Mouse (Mus musculus) midbrain, postnatal 0 days (tissue): ENCODE data around the gene St5. TPM values are rescaled to one million over a fixed set of nuclear protein-coding genes. Genes with fewer than 3 reads are reported as not detected.

Experiments used
- ATAC-seq: fragments of 200-750 bp; cut with Nextera tagmentation; 2 replicates; pipeline ENCODE4 v1.8.0; 2017; ENCODE audit warnings: moderate number of reproducible peaks, mild to moderate bottlenecking, moderate TSS enrichment, moderate library complexity; ENCODE audit not compliant: low FRiP score
- DNase-seq: peaks from one replicate; pipeline ENCODE4 v3.0.0-alpha.2; 2015; ENCODE audit warnings: low spot score
- H3K27ac ChIP-seq: fragments of 300-500 bp; sonication (generic); 2 replicates; pipeline ENCODE4 v1.5.1; 2014; ENCODE audit warnings: low read depth, mild to moderate bottlenecking, low read length, mixed read lengths
- H3K27me3 ChIP-seq: fragments of 300-500 bp; sonication (generic); 2 replicates; pipeline ENCODE4 v1.6.1; 2014; ENCODE audit warnings: low read length, control low read depth, mixed read lengths; ENCODE audit not compliant: insufficient read depth
- H3K36me3 ChIP-seq: fragments of 300-500 bp; sonication (generic); 2 replicates; pipeline ENCODE4 v1.6.1; 2014; ENCODE audit warnings: low read length, control low read depth, mixed read lengths; ENCODE audit not compliant: insufficient read depth
- H3K4me1 ChIP-seq: fragments of 300-500 bp; sonication (generic); 2 replicates; pipeline ENCODE4 v1.6.1; 2014; ENCODE audit warnings: mild to moderate bottlenecking, control low read depth, antibody characterized with exemption, low read length, mixed read lengths; ENCODE audit not compliant: insufficient read depth
- H3K4me2 ChIP-seq: fragments of 300-500 bp; sonication (generic); 2 replicates; pipeline ENCODE4 v1.6.1; 2014; ENCODE audit warnings: low read depth, mild to moderate bottlenecking, low read length, mixed read lengths; ENCODE audit not compliant: poor library complexity, severe bottlenecking
- H3K4me3 ChIP-seq: fragments of 300-500 bp; sonication (generic); 2 replicates; pipeline ENCODE4 v1.5.1; 2014; ENCODE audit warnings: low read depth, mild to moderate bottlenecking, low read length, moderate library complexity
- H3K9ac ChIP-seq: fragments of 300-500 bp; sonication (generic); replicated peaks from 2 replicates; pipeline ENCODE4 v1.6.1; 2014; ENCODE audit warnings: mild to moderate bottlenecking, low read length, moderate library complexity, mixed read lengths; ENCODE audit not compliant: poor library complexity, severe bottlenecking
- H3K9me3 ChIP-seq: fragments of 300-500 bp; sonication (generic); 2 replicates; pipeline ENCODE4 v1.6.1; 2016; ENCODE audit warnings: low read length, control low read depth
- CTCF ChIP-seq: IDR thresholded peaks from 2 replicates; pipeline ENCODE4 v1.5.1; 2016; ENCODE audit warnings: antibody characterized with exemption, mild to moderate bottlenecking
- WGBS: fragments of 180-500 bp; shearing (Covaris S2); extraction: QIAGEN DNeasy Blood & Tissue Kit; methylation state at CpG from one replicate; pipeline ENCODE4 v1.1.7; 2014; 5-methylcytosine and 5-hydroxymethylcytosine counted together
- polyA plus RNA-seq: library from polyadenylated mRNA; unstranded; fragments of >200 nt; fragmentation: Nextera tagmentation; extraction: Ambion mirVana; gene quantifications from 2 replicates; pipeline ENCODE4 v1.2.1, GENCODE M21; 2015
- total RNA-seq: library from RNA; depleted of rRNA; stranded (reverse); fragments of >200 nt; gene quantifications from 2 replicates; pipeline ENCODE4 v1.2.3, GENCODE M21; 2014

St5 gene
- total and polyA plus RNA-seq, 2 experiments from 2014 or later = 14.4 to 48.3 TPM

DNA sequence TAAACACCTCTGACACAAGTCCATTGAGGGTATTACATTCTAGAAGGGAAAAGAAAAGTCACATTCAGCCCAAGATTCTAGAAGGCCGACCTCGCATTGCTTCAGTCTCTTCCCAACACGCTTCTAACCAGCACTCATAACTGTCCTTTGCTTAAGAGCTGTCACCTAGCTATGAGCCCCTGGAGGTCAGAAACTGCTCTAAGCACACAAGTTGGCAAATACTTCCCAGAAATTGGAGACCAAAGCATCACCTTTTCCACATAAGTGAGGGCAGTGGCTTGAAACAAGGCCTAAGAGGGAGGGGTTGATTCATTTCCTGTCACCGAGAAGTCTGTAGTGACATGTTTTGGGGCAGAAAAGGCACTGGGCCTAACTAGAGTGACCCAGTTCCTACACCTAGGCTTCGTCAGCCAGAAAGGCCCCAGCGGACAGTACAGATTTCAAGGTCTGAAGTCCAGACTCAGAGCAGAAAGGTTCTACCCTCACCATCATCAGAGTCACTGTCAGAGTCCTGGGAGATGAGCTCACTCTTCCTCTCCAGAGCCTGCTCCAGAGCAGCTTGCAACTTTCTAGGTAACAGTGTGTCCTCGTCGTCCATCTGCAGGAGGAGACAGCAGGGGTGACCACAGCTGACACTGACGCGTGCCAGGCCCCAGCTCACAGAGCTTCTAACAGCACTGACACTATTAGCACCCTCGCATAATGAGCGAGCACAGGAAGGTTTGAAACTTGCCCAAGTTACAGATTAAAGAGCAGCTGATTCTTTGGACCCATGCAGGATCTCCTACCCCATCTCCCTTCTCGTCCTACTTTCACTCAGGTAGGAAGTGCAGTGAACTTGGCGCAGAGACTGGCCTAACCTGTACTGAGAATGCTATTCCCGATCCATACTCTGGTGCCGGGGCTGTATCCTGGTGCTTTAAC lies 177.4 kb downstream of the St5 start:
- Histone ChIP-seq H3K4me1 (no peaks in the 10 kb centered on the region), H3K4me3 (no peak overlapping the region), H3K4me2 (no peak overlapping the region), H3K9ac (no peak overlapping the region), H3K27me3 (no peaks in the 10 kb centered on the region), H3K9me3 (no peaks in the 10 kb centered on the region), H3K27ac (no peak overlapping the region), H3K36me3 (peaks cover 51% of the 10 kb centered on the region)
- DNase-seq (no peak), ATAC-seq (no peak)
- no peak for TF ChIP-seq CTCF
- WGBS = 80% methylated on average over 16 of the region's 16 CpGs

DNA sequence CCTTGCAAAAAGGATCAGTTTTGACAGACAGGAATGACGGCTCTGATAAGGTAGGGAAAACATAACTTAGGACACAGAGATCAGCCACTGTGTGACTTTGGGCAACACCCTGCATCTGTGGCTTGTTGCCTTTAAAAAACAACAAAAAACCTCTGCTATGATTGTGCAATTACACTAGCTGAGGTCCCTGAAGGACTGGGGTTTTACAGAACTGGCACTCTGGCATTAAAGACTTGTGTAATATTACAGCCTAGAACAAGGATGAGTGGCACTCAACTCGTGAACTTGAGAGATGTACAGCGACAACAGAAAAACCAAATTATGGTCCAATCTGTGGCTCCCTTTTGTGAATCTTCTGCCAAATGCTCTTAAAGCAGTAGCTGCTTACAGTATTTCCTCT lies 178.6 kb downstream of the St5 start:
- no peak for ATAC-seq
- Histone ChIP-seq H3K27ac (no peak overlapping the region), H3K36me3 (peaks cover 48% of the 10 kb centered on the region)

DNA sequence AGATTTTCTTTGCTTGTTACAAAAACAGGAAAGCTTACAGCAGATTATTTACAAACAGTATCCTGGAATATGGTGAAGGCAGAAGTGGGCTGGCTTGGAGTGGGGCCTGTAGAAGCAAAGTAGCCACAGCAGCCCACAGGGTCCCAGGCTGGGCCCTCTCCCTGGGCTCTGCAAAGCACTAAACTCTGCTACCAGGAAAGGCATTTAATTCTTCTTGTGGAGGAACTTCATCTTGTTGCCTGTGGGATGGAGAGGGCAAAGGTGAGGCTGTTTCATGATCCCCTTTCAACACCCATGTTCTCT lies 179.0 kb downstream of the St5 start:
- DNase-seq (no peak), ATAC-seq (no peak)
- no peak overlapping the region for H3K4me3 ChIP-seq
- H3K27me3 ChIP-seq = no peaks in the 10 kb centered on the region
- no peak overlapping the region for H3K27ac ChIP-seq
- peaks cover 48% of the 10 kb centered on the region for H3K36me3 ChIP-seq
- H3K9ac ChIP-seq = no peak overlapping the region; the same call in 1 of the 2 replicates
- no peak overlapping the region for H3K4me2 ChIP-seq
- no peak for TF ChIP-seq CTCF
- 0 out of 2 replicates have a peak, but pooled peaks cover 3% of the 10 kb centered on the region for H3K4me1 ChIP-seq
- no peaks in the 10 kb centered on the region for H3K9me3 ChIP-seq

More for the DNA sequence above, 178.6 kb downstream of the St5 start:
- H3K4me1 ChIP-seq = 0 out of 2 replicates have a peak, but pooled peaks cover 3% of the 10 kb centered on the region
- H3K9ac ChIP-seq = no peak overlapping the region
- no peak for DNase-seq
- H3K4me3 ChIP-seq = no peak overlapping the region
- H3K9me3 ChIP-seq = no peaks in the 10 kb centered on the region
- TF ChIP-seq CTCF = no peak
- no peak overlapping the region for H3K4me2 ChIP-seq
- 88% methylated on average over 3 of the region's 3 CpGs for WGBS
- no peaks in the 10 kb centered on the region for H3K27me3 ChIP-seq

DNA sequence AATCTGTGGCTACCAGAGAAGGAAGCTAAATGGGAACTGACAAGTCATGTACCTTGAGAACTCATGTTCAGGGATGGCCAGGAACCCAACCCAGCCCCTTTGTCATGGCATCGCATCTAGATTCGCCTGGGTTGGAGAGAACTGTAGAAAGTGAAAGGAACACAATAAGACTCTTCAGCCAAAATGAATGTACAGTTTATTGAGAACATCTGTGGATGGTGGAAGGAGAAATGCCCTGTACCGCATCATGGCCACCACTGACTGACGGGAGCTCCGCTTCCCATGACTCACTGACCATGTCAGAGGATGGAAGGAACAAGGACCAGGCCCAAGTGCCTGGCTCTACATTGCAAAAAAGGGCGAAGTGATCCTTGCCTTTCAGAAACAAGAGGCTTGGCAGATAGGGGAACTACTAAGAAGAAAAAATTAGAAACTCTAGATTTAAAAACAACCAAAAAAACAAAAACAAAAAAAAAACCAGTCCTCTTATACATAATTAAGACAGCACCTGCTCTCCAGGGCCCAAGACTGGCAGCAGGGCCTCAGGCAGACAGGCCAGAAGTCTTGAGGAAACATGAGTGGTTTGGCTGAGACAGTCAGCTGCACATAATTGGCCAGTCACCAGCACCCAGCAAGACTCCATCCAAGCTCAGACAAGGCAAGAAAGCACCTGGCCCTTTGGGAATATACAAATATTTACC lies 179.5 kb downstream of the St5 start:
- WGBS = 64% methylated on average over 6 of the region's 6 CpGs
- Histone ChIP-seq H3K27me3 (no peaks in the 10 kb centered on the region), H3K9me3 (no peaks in the 10 kb centered on the region), H3K27ac (no peak overlapping the region), H3K36me3 (peaks cover 48% of the 10 kb centered on the region), H3K4me2 (no peak overlapping the region), H3K4me1 (0 out of 2 replicates have a peak, but pooled peaks cover 3% of the 10 kb centered on the region), H3K9ac (no peak overlapping the region; the same call in 1 of the 2 replicates), H3K4me3 (no peak overlapping the region)
- TF ChIP-seq CTCF = no peak
- ATAC-seq (no peak), DNase-seq (peak; percentile 14)

DNA sequence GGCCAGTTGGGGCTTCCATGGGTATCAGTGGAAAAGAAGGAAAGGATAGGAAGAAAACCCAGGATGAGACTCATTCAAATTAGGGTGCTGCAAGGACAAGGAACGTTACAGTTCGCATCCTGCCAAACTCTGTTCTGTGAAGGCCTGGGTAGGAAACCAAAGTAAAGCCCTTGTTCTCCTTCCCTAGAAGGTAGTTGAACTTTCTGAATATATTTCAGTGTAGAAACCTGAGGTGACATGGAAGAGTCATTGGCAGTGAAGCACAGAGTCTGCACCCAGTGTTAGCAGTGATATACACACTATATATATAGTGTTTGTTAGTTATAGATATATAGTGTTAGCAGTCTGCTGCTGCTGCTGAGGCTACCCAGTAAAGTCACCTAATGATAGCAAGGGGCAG lies 180.1 kb downstream of the St5 start:
- H3K27me3 ChIP-seq = no peaks in the 10 kb centered on the region
- TF ChIP-seq CTCF = no peak
- DNase-seq (no peak), ATAC-seq (no peak)
- 0 out of 2 replicates have a peak, but pooled peaks cover 3% of the 10 kb centered on the region for H3K4me1 ChIP-seq
- no peak overlapping the region for H3K4me2 ChIP-seq
- WGBS = 76% methylated on average over 2 of the region's 2 CpGs
- H3K9me3 ChIP-seq = no peaks in the 10 kb centered on the region
- peaks cover 48% of the 10 kb centered on the region for H3K36me3 ChIP-seq
- no peak overlapping the region for H3K4me3 ChIP-seq
- no peak overlapping the region for H3K9ac ChIP-seq
- no peak overlapping the region for H3K27ac ChIP-seq

DNA sequence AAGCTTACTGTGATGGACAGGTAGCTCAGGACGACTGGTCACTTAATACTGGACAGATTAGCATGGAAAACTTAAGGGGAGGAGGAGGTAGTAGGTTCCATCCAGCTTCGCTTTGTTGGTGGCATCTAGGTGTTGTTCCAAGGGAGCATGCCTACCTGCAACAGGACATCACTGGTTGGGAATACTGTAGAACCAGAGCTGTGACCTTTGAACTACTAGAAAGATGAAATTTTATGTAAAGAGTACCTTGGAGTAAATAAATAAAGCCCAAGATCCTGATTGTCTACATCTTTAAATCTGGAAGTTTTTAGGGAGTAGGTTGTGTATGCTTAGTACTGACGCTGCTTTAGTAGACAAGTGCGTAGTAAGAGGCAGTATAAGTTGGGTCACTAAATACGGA lies 181.3 kb downstream of the St5 start:
- no peaks in the 10 kb centered on the region for H3K27me3 ChIP-seq
- DNase-seq (no peak), ATAC-seq (no peak)
- H3K36me3 ChIP-seq = peaks cover 48% of the 10 kb centered on the region
- no peak overlapping the region for H3K27ac ChIP-seq
- H3K4me3 ChIP-seq = no peak overlapping the region
- no peak for TF ChIP-seq CTCF
- 0 out of 2 replicates have a peak, but pooled peaks cover 7% of the 10 kb centered on the region for H3K4me1 ChIP-seq
- no peaks in the 10 kb centered on the region for H3K9me3 ChIP-seq
- no peak overlapping the region for H3K9ac ChIP-seq
- no peak overlapping the region for H3K4me2 ChIP-seq
- WGBS = 75% methylated on average over 5 of the region's 5 CpGs
